Mouse (Mus musculus): ENCODE measurements at regions not wholly inside any gene's neighbourhood (a gene's known extent, or its start where the extent isn't known, plus 50 kb on each side); places are given as distances from the start of the nearest gene placed in this dataset.

DNA sequence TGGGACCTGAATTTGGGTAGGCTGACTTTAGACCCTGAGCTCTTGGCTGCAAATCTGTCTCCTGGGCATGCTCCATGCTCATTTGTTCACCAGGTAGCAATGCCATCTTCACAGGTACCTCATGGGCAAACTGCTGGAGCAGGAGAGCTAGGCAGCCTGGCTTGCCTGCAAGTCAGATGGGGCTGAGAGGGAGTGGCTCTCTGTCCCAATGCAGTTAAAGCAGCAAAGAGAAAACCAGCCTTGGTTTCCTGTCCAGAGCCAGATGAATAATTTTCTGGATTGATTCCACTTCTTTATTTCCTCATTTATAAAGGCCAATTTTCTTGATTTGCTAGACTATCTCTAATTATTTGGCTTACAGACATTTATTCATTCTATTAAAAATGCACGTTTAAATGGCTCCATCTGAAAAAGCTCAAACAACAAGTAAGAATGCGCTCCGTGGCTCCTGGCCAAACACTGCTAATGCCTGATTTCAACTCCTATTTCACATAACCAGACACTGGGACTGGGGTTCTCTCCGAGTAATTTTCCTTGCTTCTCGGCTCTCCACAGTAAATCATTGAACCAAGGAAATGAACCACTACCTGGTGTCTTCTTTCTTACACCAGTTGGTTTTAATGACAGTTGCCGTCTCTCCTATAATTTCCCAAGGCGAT lies 60.5 kb downstream of the Rsl24d1 start:
- H3K4me1 ChIP-seq (ENCODE audit: control insufficient read depth in 1 of 2, insufficient read depth in 2 of 2, low read length in 2 of 2), result peaks cover 0 to 3% of the 10 kb centered on the region in 2 experiments; a peak in 1 of 4 replicates
- DNase-seq (ENCODE audit: low read depth, low spot score), result no peak
- no peak for TF ChIP-seq SIN3A (IDR thresholded peaks at IDR 0.05; ENCODE audit: low read length)
- no peak for TF ChIP-seq HCFC1 (IDR thresholded peaks at IDR 0.05; ENCODE audit: low read depth, low read length)
- no peak for TF ChIP-seq MXI1 (IDR thresholded peaks at IDR 0.05; ENCODE audit: low read depth, low read length)
- TF ChIP-seq TAL1 (IDR thresholded peaks at IDR 0.05; ENCODE audit: low read length), result no peak
- TF ChIP-seq MAFK (IDR thresholded peaks at IDR 0.05; ENCODE audit: borderline replicate concordance, low read depth, low read length), result no peak
- no peak for TF ChIP-seq ELF1 (IDR thresholded peaks at IDR 0.05; ENCODE audit: low read depth, low read length)
- TF ChIP-seq ZKSCAN1 (IDR thresholded peaks at IDR 0.05; ENCODE audit: low read depth, low read length), result no peak
- TF ChIP-seq GABPA (IDR thresholded peaks at IDR 0.05; ENCODE audit: low read depth, low read length), result no peak
- TF ChIP-seq CHD1 (IDR thresholded peaks at IDR 0.05; ENCODE audit: low read depth, low read length), result no peak
- TF ChIP-seq MAZ (IDR thresholded peaks at IDR 0.05; ENCODE audit: low read depth, low read length), result no peak
- TF ChIP-seq MEF2A (IDR thresholded peaks at IDR 0.05; ENCODE audit: extremely low read depth, insufficient replicate concordance, low read depth, low read length, poor library complexity, severe bottlenecking), result no peak
- no peak overlapping the region for H3K4me3 ChIP-seq (ENCODE audit: control insufficient read depth in 1 of 2, insufficient read depth in 1 of 2, low read depth in 2 of 2, low read length in 2 of 2)
- H3K27ac ChIP-seq (ENCODE audit: control insufficient read depth, low read depth, low read length), result no peak overlapping the region
- no peaks in the 10 kb centered on the region for H3K36me3 ChIP-seq (ENCODE audit: control insufficient read depth in 1 of 2, insufficient read depth in 2 of 2, low read length in 2 of 2)
- no peaks in the 10 kb centered on the region for H3K9me3 ChIP-seq (replicated peaks; ENCODE audit: insufficient read depth, low read length)
- peaks cover 3% of the 10 kb centered on the region in 2 experiments; a peak in 3 of 4 replicates for H3K27me3 ChIP-seq (ENCODE audit: control insufficient read depth in 1 of 2, insufficient read depth in 2 of 2, low read length in 2 of 2)
- H3K79me2 ChIP-seq (ENCODE audit: control insufficient read depth, insufficient read depth, low read length, poor library complexity), result no peaks in the 10 kb centered on the region
- H3K9ac ChIP-seq (ENCODE audit: control insufficient read depth, low read depth, low read length, poor library complexity, severe bottlenecking), result no peak overlapping the region

GRCm38 (mm10) chr9:73176645-73177044 lies 63.4 kb downstream of the Rsl24d1 start:
- H3K9ac ChIP-seq (ENCODE audit: control insufficient read depth, low read depth, low read length, poor library complexity, severe bottlenecking), result no peak overlapping the region
- TF ChIP-seq MAX (IDR thresholded peaks at IDR 0.05; ENCODE audit: low read length), result no peak
- TF ChIP-seq ZKSCAN1 (IDR thresholded peaks at IDR 0.05; ENCODE audit: low read depth, low read length), result no peak
- TF ChIP-seq TCF12 (IDR thresholded peaks at IDR 0.05; ENCODE audit: low read depth, low read length), result no peak
- no peak for TF ChIP-seq SIN3A (IDR thresholded peaks at IDR 0.05; ENCODE audit: low read length)
- TF ChIP-seq MXI1 (IDR thresholded peaks at IDR 0.05; ENCODE audit: low read depth, low read length), result no peak
- no peak for TF ChIP-seq RCOR1 (IDR thresholded peaks at IDR 0.05; ENCODE audit: low read depth, low read length)
- no peak for TF ChIP-seq ZC3H11A (IDR thresholded peaks at IDR 0.05; ENCODE audit: low read depth, low read length)
- TF ChIP-seq ZMIZ1 (IDR thresholded peaks at IDR 0.05; ENCODE audit: low read depth, low read length), result no peak
- no peak for TF ChIP-seq CTCF (IDR thresholded peaks at IDR 0.05 in 2 of 3, conservative IDR thresholded peaks at IDR 0.05 in 1 of 3; ENCODE audit: control insufficient read depth in 1 of 3, insufficient read depth in 1 of 3, low read depth in 2 of 3, low read length in 3 of 3, poor library complexity in 1 of 3, severe bottlenecking in 1 of 3)
- TF ChIP-seq MYB (IDR thresholded peaks at IDR 0.05; ENCODE audit: low read depth, low read length), result no peak
- TF ChIP-seq USF1 (IDR thresholded peaks at IDR 0.05; ENCODE audit: low read depth, low read length), result no peak
- no peak for TF ChIP-seq CHD1 (IDR thresholded peaks at IDR 0.05; ENCODE audit: low read depth, low read length)
- no peak for TF ChIP-seq MYC (IDR thresholded peaks at IDR 0.05; ENCODE audit: low read depth, low read length)
- no peak for TF ChIP-seq MEF2A (IDR thresholded peaks at IDR 0.05; ENCODE audit: extremely low read depth, insufficient replicate concordance, low read depth, low read length, poor library complexity, severe bottlenecking)
- TF ChIP-seq GABPA (IDR thresholded peaks at IDR 0.05; ENCODE audit: low read depth, low read length), result no peak
- no peak for TF ChIP-seq BHLHE40 (IDR thresholded peaks at IDR 0.05; ENCODE audit: borderline replicate concordance, low read depth, low read length)
- no peak for TF ChIP-seq EP300 (IDR thresholded peaks at IDR 0.05; ENCODE audit: low read depth in 1 of 2, low read length in 2 of 2)
- H3K9me3 ChIP-seq (replicated peaks; ENCODE audit: insufficient read depth, low read length), result no peaks in the 10 kb centered on the region
- no peaks in the 10 kb centered on the region for H3K36me3 ChIP-seq (ENCODE audit: control insufficient read depth in 1 of 2, insufficient read depth in 2 of 2, low read length in 2 of 2)
- DNase-seq (ENCODE audit: low read depth, low spot score), result no peak
- no peak overlapping the region for H3K27ac ChIP-seq (ENCODE audit: control insufficient read depth, low read depth, low read length)
- no peaks in the 10 kb centered on the region for H3K79me2 ChIP-seq (ENCODE audit: control insufficient read depth, insufficient read depth, low read length, poor library complexity)
- no peak overlapping the region for H3K4me3 ChIP-seq (ENCODE audit: control insufficient read depth in 1 of 2, insufficient read depth in 1 of 2, low read depth in 2 of 2, low read length in 2 of 2)
- no peaks in the 10 kb centered on the region for H3K27me3 ChIP-seq (ENCODE audit: control insufficient read depth in 1 of 2, insufficient read depth in 2 of 2, low read length in 2 of 2)
- peaks cover 0 to 3% of the 10 kb centered on the region in 2 experiments; a peak in 1 of 4 replicates for H3K4me1 ChIP-seq (ENCODE audit: control insufficient read depth in 1 of 2, insufficient read depth in 2 of 2, low read length in 2 of 2)

Data from MEL (cell line).